Mouse (Mus musculus) adrenal gland, adult 18-20 months (tissue): Measurements from ENCODE around the gene Prl8a1. TPM values are rescaled to one million over a fixed set of nuclear protein-coding genes. Genes with fewer than 3 reads are reported as not detected.

Experiments
- DNase-seq, 2 experiments: peaks; one replicate each; pipeline ENCODE4 v3.0.0; 2021 to 2022; ENCODE audit warnings: low spot score in 2 of 2
- long read RNA-seq, 2 experiments: library from polyadenylated mRNA; stranded (forward); transcript quantifications; one replicate each; pipeline ENCODE4 v2.0.0; 2021
- total RNA-seq, 2 experiments: library from RNA; stranded (reverse); gene quantifications; 1 replicate in 1 of 2; 2 replicates in 1 of 2; pipeline ENCODE4 v1.2.3; 2021

Gene Prl8a1
- total RNA-seq: not detected
- long read RNA-seq, experiment 1: 0 reads
- long read RNA-seq, experiment 2: 0 reads

DNA sequence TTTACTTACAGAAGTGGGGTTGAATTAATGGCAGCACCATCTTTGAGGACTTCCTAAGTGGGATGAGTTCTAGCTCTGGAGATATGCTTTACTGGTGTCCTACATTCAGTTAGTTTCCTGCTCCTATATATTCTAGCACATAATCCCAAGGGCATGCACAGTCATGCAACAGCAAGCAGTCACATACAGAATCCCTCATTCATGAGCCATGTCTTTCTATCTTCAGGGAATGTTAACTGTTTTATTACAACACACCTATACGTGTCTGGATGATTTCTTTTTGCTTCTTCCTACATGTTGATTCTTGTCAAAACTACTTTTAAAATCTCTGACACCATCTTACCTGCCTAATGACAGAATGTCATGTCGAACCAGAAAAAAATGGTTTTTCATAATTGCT, at the start of gene Prl8a1:
TSS of gene Prl8a1 (minus strand) at position 101 of the 400 bp plus-strand sequence.
- DNase-seq: no peak

DNA sequence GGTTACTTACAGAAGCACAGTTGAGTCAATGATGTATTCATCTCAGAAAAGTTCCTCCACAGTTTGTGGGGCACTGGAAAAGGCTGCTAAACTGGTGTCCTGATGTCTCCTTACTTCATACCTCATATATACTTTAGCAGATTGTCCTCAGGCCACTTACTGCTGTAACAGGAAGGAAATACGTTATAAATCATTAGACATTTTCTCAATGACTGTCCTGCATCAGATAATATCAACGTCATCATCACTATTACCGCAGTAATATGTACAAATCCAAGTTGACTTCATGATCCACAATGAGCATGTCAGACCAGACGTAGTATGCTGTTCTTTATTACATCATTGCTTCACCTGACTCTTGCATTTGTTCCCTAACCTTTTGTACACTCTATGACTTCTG, 28.5 kb upstream of the Prl8a1 start, which contains the start of gene Prl7b1:
TSS of gene Prl7b1 (minus strand) at position 101 of the 400 bp plus-strand sequence.
- DNase-seq: no peak

DNA sequence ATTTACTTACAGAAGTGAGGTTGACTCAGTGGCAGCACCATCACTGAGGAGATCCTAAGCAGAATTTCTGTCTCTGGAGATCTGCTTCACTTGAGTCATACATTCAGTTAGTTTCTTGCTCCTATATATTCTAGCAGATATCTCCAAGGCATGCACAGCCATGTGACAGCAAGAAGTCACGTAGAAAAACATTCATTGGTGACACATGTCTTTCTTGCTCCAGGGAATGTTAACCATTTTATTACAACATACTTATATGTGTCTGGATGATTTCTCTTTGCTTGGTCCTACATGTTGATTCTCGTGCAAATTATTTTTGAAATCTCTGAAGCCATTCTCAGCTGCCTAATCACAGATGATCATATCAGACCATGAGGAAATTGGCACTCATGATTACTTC, 17.5 kb downstream of the Prl8a1 start, which contains the start of gene Prl8a9:
TSS of gene Prl8a9 (minus strand) at position 101 of the 400 bp plus-strand sequence.
- no peak for DNase-seq

DNA sequence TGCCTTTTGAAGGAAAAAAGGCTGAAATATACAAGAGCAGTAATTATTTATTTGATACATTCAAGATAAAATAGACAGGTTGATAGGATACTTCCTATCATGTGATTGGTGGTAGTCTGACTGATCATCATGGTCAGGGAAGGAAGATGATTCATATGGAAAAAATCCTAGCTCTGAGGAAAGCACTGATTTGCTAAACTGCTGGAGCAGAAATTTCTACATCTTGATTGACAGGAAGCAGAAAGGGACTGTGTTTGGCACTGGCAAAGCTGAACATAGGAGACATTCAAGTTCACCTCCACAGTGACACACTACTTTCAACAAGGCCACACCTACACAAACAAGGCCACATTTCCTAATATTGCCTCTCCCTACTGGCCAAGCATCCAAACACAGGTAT, 28.6 kb downstream of the Prl8a1 start:
- DNase-seq: no peak

Other genes with a start within 250 kb of the Prl8a1 start
- gene Prl8a2, start 236.5 kb downstream of the Prl8a1 start, total RNA-seq: 1 to 10 TPM in 1 of 2 experiments, under 1 TPM in 1; 0.90 to 2.2 TPM
- gene Prl2b1, start 191.3 kb downstream of the Prl8a1 start, total RNA-seq: not detected
- not detected for gene Prl8a6, start 143.5 kb downstream of the Prl8a1 start, total RNA-seq
- not detected for gene Prl8a8, start 69.0 kb downstream of the Prl8a1 start, total RNA-seq
- gene Prl8a9, start 17.6 kb downstream of the Prl8a1 start, total RNA-seq: not detected
- gene Prl7b1, start 28.4 kb upstream of the Prl8a1 start, total RNA-seq: not detected
- gene Prl7a1, start 60.3 kb upstream of the Prl8a1 start, total RNA-seq: not detected
- not detected for gene Prl7a2, start 85.9 kb upstream of the Prl8a1 start, total RNA-seq
- not detected for gene Prl7d1, start 134.6 kb upstream of the Prl8a1 start, total RNA-seq
- not detected for gene Prl7c1, start 198.6 kb upstream of the Prl8a1 start, total RNA-seq
- gene Prl2a1, start 219.5 kb upstream of the Prl8a1 start, total RNA-seq: not detected